Mouse (Mus musculus) MEL (cell line): Measurements from ENCODE around the gene Dhrs1. TPM values are rescaled to one million over a fixed set of nuclear protein-coding genes. Genes with fewer than 3 reads are reported as not detected.

ENCODE experiments used
- DNase-seq: peaks from one replicate; pipeline ENCODE4 v3.0.0; 2011; ENCODE audit warnings: low read depth, low spot score
- H3K27ac ChIP-seq: 2 replicates; pipeline ENCODE4 v1.5.1; 2012; ENCODE audit warnings: low read depth, mild to moderate bottlenecking, control low read depth, low read length, moderate library complexity; ENCODE audit not compliant: control insufficient read depth
- H3K27me3 ChIP-seq, 2 experiments: fragments of 150-350 bp in 1 of 2; sonication (generic) in 1 of 2; 2 replicates each; pipeline ENCODE4 v1.6.1; 2012; ENCODE audit warnings: low read length in 2 of 2, mild to moderate bottlenecking in 2 of 2, improper control_type of control experiment in 1 of 2, moderate library complexity in 1 of 2; ENCODE audit not compliant: insufficient read depth in 2 of 2, control insufficient read depth in 1 of 2
- H3K36me3 ChIP-seq, 2 experiments: 2 replicates each; pipeline ENCODE4 v1.6.1; 2012 to 2014; ENCODE audit warnings: low read length in 2 of 2, improper control_type of control experiment in 1 of 2, inconsistent platforms in 1 of 2, mild to moderate bottlenecking in 1 of 2; ENCODE audit not compliant: insufficient read depth in 2 of 2, control insufficient read depth in 1 of 2
- H3K4me1 ChIP-seq, 2 experiments: fragments of 150-350 bp in 1 of 2; sonication (generic) in 1 of 2; 2 replicates each; pipeline ENCODE4 v1.6.1; 2012; ENCODE audit warnings: low read length in 2 of 2, improper control_type of control experiment in 1 of 2, mild to moderate bottlenecking in 1 of 2; ENCODE audit not compliant: insufficient read depth in 2 of 2, control insufficient read depth in 1 of 2
- H3K4me3 ChIP-seq, 2 experiments: fragments of 150-350 bp in 1 of 2; sonication (generic) in 1 of 2; 2 replicates each; pipeline ENCODE4 v1.5.1; 2012; ENCODE audit warnings: low read depth in 2 of 2, low read length in 2 of 2, mild to moderate bottlenecking in 2 of 2, moderate library complexity in 2 of 2, control low read depth in 1 of 2, improper control_type of control experiment in 1 of 2; ENCODE audit not compliant: control insufficient read depth in 1 of 2, insufficient read depth in 1 of 2
- H3K79me2 ChIP-seq: 2 replicates; pipeline ENCODE4 v1.6.1; 2012; ENCODE audit warnings: mild to moderate bottlenecking, low read length, moderate library complexity; ENCODE audit not compliant: control insufficient read depth, poor library complexity, insufficient read depth
- H3K9ac ChIP-seq: 2 replicates; pipeline ENCODE4 v1.6.1; 2012; ENCODE audit warnings: low read depth, mild to moderate bottlenecking, control low read depth, low read length, moderate library complexity; ENCODE audit not compliant: control insufficient read depth, poor library complexity, severe bottlenecking
- H3K9me3 ChIP-seq: fragments of 150-350 bp; sonication (generic); replicated peaks from 2 replicates; pipeline ENCODE4 v1.6.1; 2012; ENCODE audit warnings: mild to moderate bottlenecking, low read length, improper control_type of control experiment, moderate library complexity; ENCODE audit not compliant: insufficient read depth
- BHLHE40 ChIP-seq: IDR thresholded peaks from 2 replicates; pipeline ENCODE4 v1.6.1; 2012; ENCODE audit warnings: low read depth, mild to moderate bottlenecking, inconsistent platforms, low read length, improper control_type of control experiment, borderline replicate concordance
- CHD1 ChIP-seq: IDR thresholded peaks from 2 replicates; pipeline ENCODE4 v1.6.1; 2012; ENCODE audit warnings: low read depth, mild to moderate bottlenecking, inconsistent platforms, low read length, improper control_type of control experiment
- CTCF ChIP-seq, 3 experiments: IDR thresholded peaks in 2 of 3; conservative IDR thresholded peaks in 1 of 3; 2 replicates each; pipeline ENCODE4 v1.5.1; 2011 to 2012; ENCODE audit warnings: low read length in 3 of 3, low read depth in 2 of 3, mild to moderate bottlenecking in 2 of 3, improper control_type of control experiment in 1 of 3, inconsistent platforms in 1 of 3, mixed read lengths in 1 of 3, moderate library complexity in 1 of 3; ENCODE audit not compliant: control insufficient read depth in 1 of 3, insufficient read depth in 1 of 3, poor library complexity in 1 of 3, severe bottlenecking in 1 of 3
- E2F4 ChIP-seq: IDR thresholded peaks from 2 replicates; pipeline ENCODE4 v1.6.1; 2011; ENCODE audit warnings: low read depth, low read length, improper control_type of control experiment, borderline replicate concordance
- ELF1 ChIP-seq: IDR thresholded peaks from 2 replicates; pipeline ENCODE4 v1.6.1; 2014; ENCODE audit warnings: low read depth, mild to moderate bottlenecking, inconsistent platforms, low read length, improper control_type of control experiment, moderate library complexity
- ETS1 ChIP-seq: IDR thresholded peaks from 2 replicates; pipeline ENCODE4 v1.6.1; 2012; ENCODE audit warnings: low read depth, mild to moderate bottlenecking, inconsistent platforms, low read length, improper control_type of control experiment, moderate library complexity
- GABPA ChIP-seq: IDR thresholded peaks from 2 replicates; pipeline ENCODE4 v1.6.1; 2012; ENCODE audit warnings: low read depth, mild to moderate bottlenecking, inconsistent platforms, low read length, improper control_type of control experiment, moderate library complexity
- GATA1 ChIP-seq: IDR thresholded peaks from 2 replicates; pipeline ENCODE4 v1.6.1; 2011; ENCODE audit warnings: low read depth, low read length, improper control_type of control experiment
- JUND ChIP-seq: IDR thresholded peaks from 2 replicates; pipeline ENCODE4 v1.6.1; 2011; ENCODE audit warnings: low read depth, mild to moderate bottlenecking, improper control_type of control experiment, low read length
- MAFK ChIP-seq: IDR thresholded peaks from 2 replicates; pipeline ENCODE4 v1.6.1; 2011; ENCODE audit warnings: low read depth, mild to moderate bottlenecking, low read length, improper control_type of control experiment, borderline replicate concordance
- MAX ChIP-seq: IDR thresholded peaks from 2 replicates; pipeline ENCODE4 v1.6.1; 2011; ENCODE audit warnings: low read length, improper control_type of control experiment
- MAZ ChIP-seq: IDR thresholded peaks from 2 replicates; pipeline ENCODE4 v1.6.1; 2012; ENCODE audit warnings: low read depth, mild to moderate bottlenecking, inconsistent platforms, low read length, improper control_type of control experiment
- MXI1 ChIP-seq: IDR thresholded peaks from 2 replicates; pipeline ENCODE4 v1.6.1; 2011; ENCODE audit warnings: mild to moderate bottlenecking, low read depth, low read length, improper control_type of control experiment
- MYB ChIP-seq: IDR thresholded peaks from 2 replicates; pipeline ENCODE4 v1.6.1; 2011; ENCODE audit warnings: mild to moderate bottlenecking, low read depth, low read length, improper control_type of control experiment
- MYC ChIP-seq: IDR thresholded peaks from 2 replicates; pipeline ENCODE4 v1.6.1; 2011; ENCODE audit warnings: low read depth, mild to moderate bottlenecking, low read length, improper control_type of control experiment, moderate library complexity
- NELFE ChIP-seq: IDR thresholded peaks from 2 replicates; pipeline ENCODE4 v1.6.1; 2011; ENCODE audit warnings: low read depth, low read length, improper control_type of control experiment
- NRF1 ChIP-seq: IDR thresholded peaks from 2 replicates; pipeline ENCODE4 v1.6.1; 2014; ENCODE audit warnings: low read depth, mild to moderate bottlenecking, inconsistent platforms, low read length, improper control_type of control experiment, moderate library complexity; ENCODE audit not compliant: poor library complexity, insufficient read depth, severe bottlenecking
- POLR2A ChIP-seq, 2 experiments: IDR thresholded peaks; 2 replicates each; pipeline ENCODE4 v1.6.1; 2011 to 2012; ENCODE audit warnings: low read length in 2 of 2, mild to moderate bottlenecking in 2 of 2, control low read depth in 1 of 2, improper control_type of control experiment in 1 of 2, low read depth in 1 of 2, moderate library complexity in 1 of 2; ENCODE audit not compliant: control insufficient read depth in 1 of 2, insufficient read depth in 1 of 2, poor library complexity in 1 of 2
- POLR2AphosphoS2 ChIP-seq: IDR thresholded peaks from 2 replicates; pipeline ENCODE4 v1.6.1; 2011; ENCODE audit warnings: low read length, improper control_type of control experiment
- RCOR1 ChIP-seq: IDR thresholded peaks from 2 replicates; pipeline ENCODE4 v1.6.1; 2012; ENCODE audit warnings: low read depth, mild to moderate bottlenecking, inconsistent platforms, low read length, improper control_type of control experiment
- SIN3A ChIP-seq: IDR thresholded peaks from 2 replicates; pipeline ENCODE4 v1.6.1; 2012; ENCODE audit warnings: low read length, improper control_type of control experiment, inconsistent platforms
- SMC3 ChIP-seq: IDR thresholded peaks from 2 replicates; pipeline ENCODE4 v1.6.1; 2011; ENCODE audit warnings: low read depth, low read length, improper control_type of control experiment
- TBP ChIP-seq: IDR thresholded peaks from 2 replicates; pipeline ENCODE4 v1.8.0; 2011; ENCODE audit warnings: low read depth, low read length, improper control_type of control experiment
- TCF12 ChIP-seq: IDR thresholded peaks from 2 replicates; pipeline ENCODE4 v1.6.1; 2014; ENCODE audit warnings: low read depth, mild to moderate bottlenecking, inconsistent platforms, low read length, improper control_type of control experiment, moderate library complexity
- USF2 ChIP-seq, 2 experiments: IDR thresholded peaks; 2 replicates each; pipeline ENCODE4 v1.6.1; 2011 to 2012; ENCODE audit warnings: improper control_type of control experiment in 2 of 2, low read length in 2 of 2, borderline replicate concordance in 1 of 2, inconsistent platforms in 1 of 2, low read depth in 1 of 2, mild to moderate bottlenecking in 1 of 2; ENCODE audit not compliant: insufficient read depth in 1 of 2
- ZKSCAN1 ChIP-seq: IDR thresholded peaks from 2 replicates; pipeline ENCODE4 v1.6.1; 2012; ENCODE audit warnings: low read depth, mild to moderate bottlenecking, inconsistent platforms, low read length, improper control_type of control experiment, moderate library complexity
- ZMIZ1 ChIP-seq: IDR thresholded peaks from 2 replicates; pipeline ENCODE4 v1.6.1; 2012; ENCODE audit warnings: low read depth, mild to moderate bottlenecking, inconsistent platforms, low read length, improper control_type of control experiment, moderate library complexity
- ZNF384 ChIP-seq: IDR thresholded peaks from 2 replicates; pipeline ENCODE4 v1.6.1; 2012; ENCODE audit warnings: low read depth, mild to moderate bottlenecking, inconsistent platforms, low read length, improper control_type of control experiment
- polyA plus RNA-seq, 2 experiments: library from polyadenylated mRNA; stranded (reverse) in 1 of 2; unstranded in 1 of 2; fragments of >175 nt in 1 of 2; fragments of >200 nt in 1 of 2; gene quantifications; 2 replicates each; pipeline versions ENCODE4 v1.2.1 to v1.2.4; 2012; ENCODE audit warnings: low replicate concordance in 2 of 2, low read depth in 1 of 2; ENCODE audit not compliant: insufficient read length in 2 of 2, insufficient read depth in 1 of 2, missing spikeins in 1 of 2
- total RNA-seq: library from RNA; depleted of rRNA; stranded (reverse); fragments of 300-350 nt; gene quantifications from 2 replicates; pipeline ENCODE4 v1.2.3, GENCODE M21; 2012

Dhrs1 gene
- total and polyA plus RNA-seq, 3 experiments = 20.0 to 48.8 TPM; not detected in 1

- H3K27ac ChIP-seq = no peak overlapping the region
- H3K9me3 ChIP-seq = no peaks in the 10 kb centered on the region
- H3K27me3 ChIP-seq = no peaks in the 10 kb centered on the region
- H3K79me2 ChIP-seq = no peaks in the 10 kb centered on the region
- H3K4me3 ChIP-seq = no peak overlapping the region
- H3K9ac ChIP-seq = no peak overlapping the region
- peaks cover 0 to 15% of the 10 kb centered on the region in 2 experiments; a peak in 2 of 4 replicates for H3K36me3 ChIP-seq
- no peak for DNase-seq
- no peak for TF ChIP-seq MAX
- TF ChIP-seq MYB = no peak
- TF ChIP-seq MXI1 = no peak
- TF ChIP-seq ZMIZ1 = no peak
- no peak for TF ChIP-seq MAZ
- no peak for TF ChIP-seq E2F4
- TF ChIP-seq MYC = no peak
- no peak for TF ChIP-seq CTCF (IDR thresholded peaks at IDR 0.05 in 2 of 3, conservative IDR thresholded peaks at IDR 0.05 in 1 of 3; ENCODE audit: control insufficient read depth in 1 of 3, insufficient read depth in 1 of 3, low read depth in 2 of 3, low read length in 3 of 3, poor library complexity in 1 of 3, severe bottlenecking in 1 of 3)
- TF ChIP-seq BHLHE40 = no peak
- no peak for TF ChIP-seq RCOR1
- TF ChIP-seq USF2 (IDR thresholded peaks at IDR 0.05; ENCODE audit: borderline replicate concordance in 1 of 2, insufficient read depth in 1 of 2, low read depth in 1 of 2, low read length in 2 of 2) = no peak
- no peak for TF ChIP-seq ZKSCAN1
- TF ChIP-seq SIN3A = no peak
- TF ChIP-seq GABPA = no peak
- no peak for TF ChIP-seq SMC3
- TF ChIP-seq TCF12 = no peak
- no peak for TF ChIP-seq NELFE
- TF ChIP-seq NRF1 = no peak
- no peak for TF ChIP-seq ELF1
- TF ChIP-seq GATA1 = no peak
- peaks cover 9 to 21% of the 10 kb centered on the region in 2 experiments for H3K4me1 ChIP-seq
Measured at GRCm38 (mm10) chr14:55702761-55703160, 42.7 kb downstream of the Dhrs1 start.

- Histone ChIP-seq H3K9ac (no peak overlapping the region), H3K79me2 (no peaks in the 10 kb centered on the region)
Measured at GRCm38 (mm10) chr14:55701131-55701530, 44.4 kb downstream of the Dhrs1 start.

More at GRCm38 (mm10) chr14:55701131-55701530, 44.4 kb downstream of the Dhrs1 start:
- Histone ChIP-seq H3K4me3 (no peak overlapping the region), H3K27me3 (no peaks in the 10 kb centered on the region), H3K27ac (no peak overlapping the region), H3K4me1 (peaks cover 4 to 15% of the 10 kb centered on the region in 2 experiments), H3K9me3 (no peaks in the 10 kb centered on the region), H3K36me3 (peaks cover 0 to 14% of the 10 kb centered on the region in 2 experiments; a peak in 2 of 4 replicates)
- TF ChIP-seq POLR2AphosphoS2 (no peak), MAFK (no peak), ETS1 (no peak), BHLHE40 (no peak), CHD1 (no peak), TBP (no peak), POLR2A (IDR thresholded peaks at IDR 0.05; ENCODE audit: control insufficient read depth in 1 of 2, insufficient read depth in 1 of 2, low read depth in 1 of 2, low read length in 2 of 2, poor library complexity in 1 of 2) (no peak), ZNF384 (no peak), NELFE (no peak), JUND (no peak), ELF1 (no peak), E2F4 (no peak)
- DNase-seq = no peak
